Comparison of ENCODE assay signal across 8 mouse cellular contexts in genomic region chr10:17947960-17948730, GRCm38 (mm10). TPM values are rescaled to one million over a fixed set of nuclear protein-coding genes. Genes with fewer than 3 reads are reported as not detected.
A peak's percentile ranks its signal among the peaks of the same experiment; 100 is the strongest.
DNase-seq lines count a peak whose midpoint lies in the region; ATAC-seq and TF ChIP-seq lines count a peak whose summit lies in the region.

Gene Heca, minus strand, starts transcription at chr10:17948067.

- WGBS in hindbrain, postnatal 0 days, result 6% methylated on average over 44 of the region's 50 CpGs

- peak within 1 kb of the TSS; percentile 64 for H3K4me2 ChIP-seq in hindbrain, postnatal 0 days (ENCODE audit: low read depth, low read length)

- peaks cover 12% of the 10 kb centered on the region for H3K4me1 ChIP-seq in hindbrain, postnatal 0 days (ENCODE audit: insufficient read depth, low read length)

- no peaks in the 10 kb centered on the region for H3K27me3 ChIP-seq in hindbrain, postnatal 0 days (ENCODE audit: insufficient read depth, low read length)

- H3K4me3 ChIP-seq in gastrocnemius, adult 2 months, result peak within 1 kb of the TSS; percentile 88
- peak within 1 kb of the TSS; percentile 88 for H3K4me3 ChIP-seq in hindbrain, postnatal 0 days (ENCODE audit: low read length)
- peak within 1 kb of the TSS; percentile 86 for H3K4me3 ChIP-seq in left cerebral cortex, adult 2 months

- H3K36me3 ChIP-seq in hindbrain, postnatal 0 days (ENCODE audit: insufficient read depth, low read length), result no peaks in the 10 kb centered on the region

- intact Hi-C loops in gastrocnemius, adult 2 months (cut with DNase I), result no loop called here
- intact Hi-C loops in left cerebral cortex, adult 2 months (cut with DNase I), result loop anchor here (2.0 to 10.0 kb wide), 2 partner anchors 73 to 107 kb away; partner anchors contain the start of gene Reps1

- DNase-seq in WW6 (ENCODE audit: low read depth, low spot score), result peak; percentile 91
- DNase-seq in cerebellum, postnatal 4 days (ENCODE audit: low spot score in 2 of 2), result peak; percentile 75 to 92
- DNase-seq in gastrocnemius, adult 2 months, result peak; percentile 92
- peak; percentile 97 for DNase-seq in hindbrain, postnatal 0 days (ENCODE audit: low spot score)
- peak; percentile 87 to 89 for DNase-seq in left cerebral cortex, adult 2 months (ENCODE audit: extremely low spot score in 1 of 2, low spot score in 2 of 2)
- peak; percentile 85 to 88 for DNase-seq in right cerebral cortex, adult 2 months (ENCODE audit: low spot score in 2 of 2)
- DNase-seq in urinary bladder, postnatal 14 days (ENCODE audit: low spot score), result peak; percentile 89

- H3K9me3 ChIP-seq in hindbrain, postnatal 0 days (ENCODE audit: low read length), result no peaks in the 10 kb centered on the region

- peak within 1 kb of the TSS; percentile 93 for H3K9ac ChIP-seq in hindbrain, postnatal 0 days (replicated peaks; ENCODE audit: low read length)

- no peak for TF ChIP-seq CTCF in gastrocnemius, adult 2 months (IDR thresholded peaks at IDR 0.05)
- TF ChIP-seq CTCF in hindbrain, postnatal 0 days (IDR thresholded peaks at IDR 0.05; ENCODE audit: low read depth), result no peak
- no peak for TF ChIP-seq CTCF in left cerebral cortex, adult 2 months (IDR thresholded peaks at IDR 0.05)

- peak within 1 kb of the TSS; percentile 87 for H3K27ac ChIP-seq in gastrocnemius, adult 2 months
- H3K27ac ChIP-seq in hindbrain, postnatal 0 days, result peak within 1 kb of the TSS; percentile 95
- H3K27ac ChIP-seq in left cerebral cortex, adult 2 months, result peak within 1 kb of the TSS; percentile 81

- peak; percentile 97 for ATAC-seq in hindbrain, postnatal 0 days
- ATAC-seq in megakaryocyte, adult 5-6 weeks (ENCODE audit: poor library complexity, severe bottlenecking), result peak; percentile 83

RNA-seq across cellular contexts. Expression of gene Heca, which starts in this region (rescaled TPM):
- 10 to 100 TPM; 17.1 to 18.6 TPM for total RNA-seq in gastrocnemius, adult 2 months (2021)
- 29.3 and 32.4 TPM in 2 replicates for total RNA-seq in hindbrain, postnatal 0 days (2014; rRNA removed)
- polyA plus RNA-seq in hindbrain, postnatal 0 days (2015; fragmentation: Nextera tagmentation; extraction: Ambion mirVana), result 3.6 and 5.1 TPM in 2 replicates
- 10 to 100 TPM; 28.9 to 29.5 TPM for total RNA-seq in left cerebral cortex, adult 2 months (2021)
- total RNA-seq in megakaryocyte, adult 5-6 weeks (2015), result 25.5 and 30.7 TPM in 2 replicates
- 46.4 and 63.9 TPM in 2 replicates for total RNA-seq in megakaryocyte, adult 5-6 weeks (2017)

Comparison
In these comparisons a context has a peak if more than half of its experiments do, and no peak if none do; other contexts are left out.
1. Peak in every context shown above with its lines: DNase-seq, ATAC-seq, H3K4me3 ChIP-seq and H3K27ac ChIP-seq.